Mouse (Mus musculus) testis, adult 2 months (tissue): ENCODE results near the gene Tectb.

ENCODE experiments used
- CTCF ChIP-seq: fragments of 200-500 bp; IDR thresholded peaks from 2 replicates; pipeline ENCODE4 v1.5.1; 2012; ENCODE audit warnings: low read depth, mild to moderate bottlenecking, inconsistent platforms, low read length, moderate library complexity; ENCODE audit not compliant: control insufficient read depth, insufficient read depth, insufficient replicate concordance
- POLR2A ChIP-seq: fragments of 200-500 bp; IDR thresholded peaks from 2 replicates; pipeline ENCODE4 v1.6.1; 2012; ENCODE audit warnings: low read depth, mild to moderate bottlenecking, inconsistent platforms, low read length, moderate library complexity; ENCODE audit not compliant: control insufficient read depth

GRCm38 (mm10) chr19:55218192-55218739 is 37.7 kb downstream of the Tectb start:
- TF ChIP-seq CTCF (peak; percentile 81), POLR2A (no peak)
